ENCODE assay signal across 9 mouse cellular contexts in the genomic region with DNA sequence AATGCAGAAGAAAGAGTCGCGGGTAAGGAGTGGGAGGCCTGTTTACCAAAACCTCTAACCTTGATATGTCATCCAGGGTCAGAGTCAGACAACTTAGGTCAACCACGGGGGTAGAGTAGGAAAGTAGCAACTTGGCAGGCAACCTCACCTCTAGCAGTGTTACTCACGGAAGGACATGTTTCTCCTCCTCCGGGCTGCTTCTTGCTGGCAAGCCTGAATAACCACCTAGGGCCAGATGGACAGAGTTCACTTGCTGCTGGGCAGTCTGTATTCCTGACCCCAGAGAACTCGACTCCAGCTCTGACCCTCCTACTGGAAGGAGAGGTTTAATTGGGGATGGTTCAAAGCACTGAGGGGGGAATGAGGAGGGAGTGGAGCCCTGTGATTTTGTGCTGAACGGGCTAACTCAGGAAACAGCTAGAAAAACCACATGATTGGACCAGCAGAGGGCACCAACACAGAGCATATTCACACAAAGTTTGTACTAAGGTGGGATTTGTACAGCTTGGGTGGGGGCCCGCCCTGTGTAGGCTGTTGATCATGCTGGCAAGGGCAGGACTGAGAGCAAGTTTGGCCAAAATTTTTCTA. TPM values are rescaled to one million over a fixed set of nuclear protein-coding genes. Genes with fewer than 3 reads are reported as not detected.
DNase-seq lines count a peak whose midpoint lies in the region; ATAC-seq and TF ChIP-seq lines count a peak whose summit lies in the region.
"Had no signal": no experiment of that assay in that cellular context is flagged by ENCODE, and none has a peak within 500 bp of the region (broad histone marks: within the 10 kb centered on the region; RNA-seq: fewer than 3 reads in every experiment).

No protein-coding gene starts in this region.

- ATAC-seq in embryonic facial prominence, embryonic 11.5 days (replicated peaks; ENCODE audit: insufficient number of reproducible peaks, low FRiP score, low TSS enrichment, low read depth) = no peak
- peak; percentile 38; the same call in 1 of the 2 replicates for ATAC-seq in hindbrain, embryonic 15.5 days (ENCODE audit: low FRiP score, low read depth)
- no peak for ATAC-seq in monocyte, adult 5-6 weeks (replicated peaks; ENCODE audit: insufficient number of reproducible peaks, low FRiP score, low TSS enrichment, poor library complexity, severe bottlenecking)

- H3K4me2 ChIP-seq in embryonic facial prominence, embryonic 11.5 days (ENCODE audit: low read depth, low read length) = no peak overlapping the region
- no peak overlapping the region for H3K4me2 ChIP-seq in hindbrain, embryonic 15.5 days

- peak; percentile 45 to 63 for DNase-seq in heart, adult 2 months
- DNase-seq in heart, adult 8-10 months (ENCODE audit: low spot score) = no peak
- DNase-seq in MN1 (ENCODE audit: low spot score) = peak; percentile 6
- peak; percentile 66 for DNase-seq in embryonic facial prominence, embryonic 11.5 days (ENCODE audit: low spot score)
- DNase-seq in left cerebral cortex, postnatal 10 days (ENCODE audit: extremely low spot score in 1 of 2, low spot score in 2 of 2) = peak; percentile 29 to 61
- DNase-seq in naive thymus-derived CD4-positive, alpha-beta T cell, adult 2 months (ENCODE audit: low read depth) = peak; percentile 74

- no peaks in the 10 kb centered on the region for H3K36me3 ChIP-seq in heart, adult 2 months (ENCODE audit: control insufficient read depth, insufficient read depth, low read length)
- no peaks in the 10 kb centered on the region for H3K36me3 ChIP-seq in embryonic facial prominence, embryonic 11.5 days (replicated peaks; ENCODE audit: control insufficient read depth, insufficient read depth, low read depth, low read length)
- no peaks in the 10 kb centered on the region for H3K36me3 ChIP-seq in hindbrain, embryonic 15.5 days

- TF ChIP-seq POLR2A in heart, adult 2 months (IDR thresholded peaks at IDR 0.05; ENCODE audit: insufficient read depth, low read depth, low read length) = no peak

- H3K4me3 ChIP-seq in heart, adult 2 months = no peak overlapping the region
- no peak overlapping the region for H3K4me3 ChIP-seq in embryonic facial prominence, embryonic 11.5 days (ENCODE audit: low read depth, low read length)
- H3K4me3 ChIP-seq in hindbrain, embryonic 15.5 days = no peak overlapping the region

- H3K27me3 ChIP-seq in heart, adult 2 months (ENCODE audit: control insufficient read depth, insufficient read depth, low read length) = no peaks in the 10 kb centered on the region
- no peaks in the 10 kb centered on the region for H3K27me3 ChIP-seq in embryonic facial prominence, embryonic 11.5 days (ENCODE audit: control insufficient read depth, insufficient read depth, low read length)
- H3K27me3 ChIP-seq in hindbrain, embryonic 15.5 days = no peaks in the 10 kb centered on the region

- H3K79me2 ChIP-seq in heart, adult 2 months (replicated peaks; ENCODE audit: control insufficient read depth, insufficient read depth, low read length) = no peaks in the 10 kb centered on the region

- peaks cover 8% of the 10 kb centered on the region for H3K4me1 ChIP-seq in heart, adult 2 months (ENCODE audit: control insufficient read depth, insufficient read depth, low read length)
- no peaks in the 10 kb centered on the region for H3K4me1 ChIP-seq in embryonic facial prominence, embryonic 11.5 days (ENCODE audit: control insufficient read depth, insufficient read depth, low read length)
- H3K4me1 ChIP-seq in hindbrain, embryonic 15.5 days (replicated peaks) = peaks cover 4% of the 10 kb centered on the region; the same call in 1 of the 2 replicates

- no peak overlapping the region for H3K9ac ChIP-seq in heart, adult 2 months (ENCODE audit: low read depth, low read length)
- H3K9ac ChIP-seq in embryonic facial prominence, embryonic 11.5 days (replicated peaks; ENCODE audit: low read length) = no peak overlapping the region
- no peak overlapping the region for H3K9ac ChIP-seq in hindbrain, embryonic 15.5 days

- TF ChIP-seq EP300 in heart, adult 2 months (IDR thresholded peaks at IDR 0.05; ENCODE audit: insufficient read depth, low read depth, low read length) = 0 out of 2 replicates have a peak, but pooled peaks have one; percentile 12

- intact Hi-C loops in heart, adult 2 months (cut with DNase I) = loop anchor here (1.0 kb wide), 1 partner anchor 99 kb away; no protein-coding TSS in a partner anchor
- intact Hi-C loops in left cerebral cortex, postnatal 10 days (cut with DNase I) = loop anchor here (5.0 kb wide), 1 partner anchor 99 kb away; no protein-coding TSS in a partner anchor

- WGBS in heart, adult 2 months = 29% methylated on average over 8 of the region's 8 CpGs
- 34% methylated on average over 8 of the region's 8 CpGs for WGBS in embryonic facial prominence, embryonic 11.5 days
- WGBS in hindbrain, embryonic 15.5 days = 39% methylated on average over 8 of the region's 8 CpGs

- no peaks in the 10 kb centered on the region for H3K9me3 ChIP-seq in embryonic facial prominence, embryonic 11.5 days (replicated peaks; ENCODE audit: control insufficient read depth, low read length)
- H3K9me3 ChIP-seq in hindbrain, embryonic 15.5 days = no peaks in the 10 kb centered on the region

- peak; percentile 83 for TF ChIP-seq CTCF in heart, adult 2 months (IDR thresholded peaks at IDR 0.05)

- no peak overlapping the region for H3K27ac ChIP-seq in heart, adult 2 months
- H3K27ac ChIP-seq in embryonic facial prominence, embryonic 11.5 days (replicated peaks; ENCODE audit: low read depth, low read length) = no peak overlapping the region
- no peak overlapping the region for H3K27ac ChIP-seq in hindbrain, embryonic 15.5 days (replicated peaks)

RNA-seq across cellular contexts. Expression of a gene that starts 9.7 kb away (rescaled TPM):
- 100 to 1,000 TPM; 177 to 190 TPM for total RNA-seq in heart, adult 2 months (2021)
- polyA plus RNA-seq in heart, adult 2 months (2012; rRNA removed) = 154 and 215 TPM in 2 replicates
- total RNA-seq in heart, adult 8-10 months (2022) = 100 to 1,000 TPM; 207 to 245 (median 212) TPM
- polyA plus RNA-seq in embryonic facial prominence, embryonic 11.5 days (2014; fragmentation: Nextera tagmentation; extraction: Ambion mirVana) = 39.6 TPM in 2 replicates
- polyA plus RNA-seq in hindbrain, embryonic 15.5 days (2015; fragmentation: Nextera tagmentation; extraction: Ambion mirVana) = 10.1 and 10.6 TPM in 2 replicates
- 1 to 10 TPM; 6.0 to 7.3 TPM for total RNA-seq in left cerebral cortex, postnatal 10 days (2021)
- 13.8 to 45.3 TPM (median 22.3 TPM) in 3 replicates for total RNA-seq in monocyte, adult 5-6 weeks (2017)

RNA-seq across cellular contexts. Expression of a gene that starts 18.5 kb away (rescaled TPM):
- total RNA-seq in heart, adult 2 months (2021) = not detected
- 0.08 TPM in 1 of 2 replicates, not detected in the other for polyA plus RNA-seq in heart, adult 2 months (2012; rRNA removed)
- not detected for total RNA-seq in heart, adult 8-10 months (2022)
- 0.08 and 0.32 TPM in 2 replicates for polyA plus RNA-seq in embryonic facial prominence, embryonic 11.5 days (2014; fragmentation: Nextera tagmentation; extraction: Ambion mirVana)
- polyA plus RNA-seq in hindbrain, embryonic 15.5 days (2015; fragmentation: Nextera tagmentation; extraction: Ambion mirVana) = 0.12 and 0.22 TPM in 2 replicates
- not detected for total RNA-seq in left cerebral cortex, postnatal 10 days (2021)
- total RNA-seq in monocyte, adult 5-6 weeks (2017) = 0.19 to 0.21 TPM in 2 of 3 replicates, not detected in the other
- total RNA-seq: layer of hippocampus, postnatal 36 days had no signal

RNA-seq across cellular contexts. Expression of a gene that starts 45.4 kb away (rescaled TPM):
- not detected for total RNA-seq in heart, adult 2 months (2021)
- polyA plus RNA-seq in heart, adult 2 months (2012; rRNA removed) = not detected in 2 replicates
- not detected for total RNA-seq in heart, adult 8-10 months (2022)
- polyA plus RNA-seq in embryonic facial prominence, embryonic 11.5 days (2014; fragmentation: Nextera tagmentation; extraction: Ambion mirVana) = not detected in 2 replicates
- polyA plus RNA-seq in hindbrain, embryonic 15.5 days (2015; fragmentation: Nextera tagmentation; extraction: Ambion mirVana) = not detected in 2 replicates
- not detected for total RNA-seq in left cerebral cortex, postnatal 10 days (2021)
- total RNA-seq in monocyte, adult 5-6 weeks (2017) = not detected in 3 replicates
- total RNA-seq: layer of hippocampus, postnatal 36 days had no signal
